Mouse (Mus musculus) testis, adult 2 months (tissue): ENCODE measurements around the gene Fto.

Experiments used
- CTCF ChIP-seq: fragments of 200-500 bp; IDR thresholded peaks from 2 replicates; pipeline ENCODE4 v1.5.1; 2012; ENCODE audit warnings: low read depth, mild to moderate bottlenecking, inconsistent platforms, low read length, moderate library complexity; ENCODE audit not compliant: control insufficient read depth, insufficient read depth, insufficient replicate concordance
- POLR2A ChIP-seq: fragments of 200-500 bp; IDR thresholded peaks from 2 replicates; pipeline ENCODE4 v1.6.1; 2012; ENCODE audit warnings: low read depth, mild to moderate bottlenecking, inconsistent platforms, low read length, moderate library complexity; ENCODE audit not compliant: control insufficient read depth

GRCm38 (mm10) chr8:91502791-91503190 lies 189.5 kb downstream of the Fto start:
- TF ChIP-seq CTCF, result no peak
- no peak for TF ChIP-seq POLR2A
